8 mouse cellular contexts compared by ENCODE assay signal in genomic region chr9:55023902-55024583, GRCm38 (mm10). TPM values are rescaled to one million over a fixed set of nuclear protein-coding genes. Genes with fewer than 3 reads are reported as not detected.
A peak's percentile ranks its signal among the peaks of the same experiment; 100 is the strongest.
DNase-seq lines count a peak whose midpoint lies in the region; ATAC-seq and TF ChIP-seq lines count a peak whose summit lies in the region.

No protein-coding gene starts in this region.

- no peaks in the 10 kb centered on the region for H3K36me3 ChIP-seq in heart, embryonic 11.5 days (ENCODE audit: control insufficient read depth, insufficient read depth, low read length)
- H3K36me3 ChIP-seq in testis, adult 2 months (ENCODE audit: control insufficient read depth, insufficient read depth, low read length): no peaks in the 10 kb centered on the region

- no peak overlapping the region for H3K4me3 ChIP-seq in heart, embryonic 11.5 days (ENCODE audit: low read depth, low read length)
- H3K4me3 ChIP-seq in bone marrow, adult 2 months (replicated peaks; ENCODE audit: control insufficient read depth, low read depth, low read length): no peak overlapping the region
- H3K4me3 ChIP-seq in embryonic fibroblast, embryonic 13.5 days (ENCODE audit: insufficient read depth, low read length): no peak overlapping the region
- H3K4me3 ChIP-seq in testis, adult 2 months (ENCODE audit: control insufficient read depth, low read depth, low read length): no peak overlapping the region

- TF ChIP-seq CTCF in bone marrow, adult 2 months (IDR thresholded peaks at IDR 0.05; ENCODE audit: control insufficient read depth, insufficient read depth, low read length): peak; percentile 65
- TF ChIP-seq CTCF in embryonic fibroblast, embryonic 13.5 days (IDR thresholded peaks at IDR 0.05; ENCODE audit: borderline replicate concordance, insufficient read depth, low read length): peak; percentile 48; the same call in 1 of the 2 replicates
- TF ChIP-seq CTCF in testis, adult 2 months (IDR thresholded peaks at IDR 0.05; ENCODE audit: control insufficient read depth, insufficient read depth, insufficient replicate concordance, low read depth, low read length): peak; percentile 61; the same call in 1 of the 2 replicates

- H3K4me2 ChIP-seq in heart, embryonic 11.5 days: no peak overlapping the region

- ATAC-seq in heart, embryonic 11.5 days (replicated peaks; ENCODE audit: insufficient number of reproducible peaks, low FRiP score, low TSS enrichment): no peak
- peak; percentile 74 for ATAC-seq in monocyte, adult 5-6 weeks (replicated peaks; ENCODE audit: insufficient number of reproducible peaks, low FRiP score, low TSS enrichment, poor library complexity, severe bottlenecking)

- peak; percentile 95 for DNase-seq in heart, adult 11 months
- peak; percentile 88 for DNase-seq in heart, postnatal 4 days
- DNase-seq in left cerebral cortex, adult 18-20 months (ENCODE audit: low spot score in 2 of 2): peak; percentile 82 to 85

- no peak overlapping the region for H3K27ac ChIP-seq in heart, embryonic 11.5 days (ENCODE audit: low read depth, low read length)
- H3K27ac ChIP-seq in bone marrow, adult 2 months (ENCODE audit: control insufficient read depth, insufficient read depth, low read depth, low read length, poor library complexity): no peak overlapping the region; the same call in 1 of the 2 replicates
- no peak overlapping the region for H3K27ac ChIP-seq in embryonic fibroblast, embryonic 13.5 days (ENCODE audit: insufficient read depth, low read length)
- no peak overlapping the region for H3K27ac ChIP-seq in testis, adult 2 months (ENCODE audit: control insufficient read depth, insufficient read depth, low read depth, low read length)

- WGBS in heart, embryonic 11.5 days (ENCODE audit: insufficient replicate concordance): 32% methylated on average over 13 of the region's 13 CpGs
- WGBS in bone marrow, adult 2 months: 43% methylated on average over 13 of the region's 13 CpGs

- H3K27me3 ChIP-seq in heart, embryonic 11.5 days (ENCODE audit: control insufficient read depth, insufficient read depth, low read length): peaks cover 43% of the 10 kb centered on the region
- peaks cover 2% of the 10 kb centered on the region for H3K27me3 ChIP-seq in testis, adult 2 months (ENCODE audit: control insufficient read depth, insufficient read depth, low read length)

- TF ChIP-seq POLR2A in bone marrow, adult 2 months (IDR thresholded peaks at IDR 0.05; ENCODE audit: borderline replicate concordance, control insufficient read depth, low read depth, low read length): no peak
- TF ChIP-seq POLR2A in embryonic fibroblast, embryonic 13.5 days (IDR thresholded peaks at IDR 0.05; ENCODE audit: low read depth, low read length): no peak
- TF ChIP-seq POLR2A in testis, adult 2 months (IDR thresholded peaks at IDR 0.05; ENCODE audit: control insufficient read depth, low read depth, low read length): no peak

- no peak overlapping the region for H3K9ac ChIP-seq in heart, embryonic 11.5 days (ENCODE audit: low read depth, low read length)

- H3K4me1 ChIP-seq in heart, embryonic 11.5 days (ENCODE audit: control insufficient read depth, insufficient read depth, low read length): peaks cover 3% of the 10 kb centered on the region; the same call in 1 of the 2 replicates
- H3K4me1 ChIP-seq in bone marrow, adult 2 months (ENCODE audit: control insufficient read depth, insufficient read depth, low read length): no peaks in the 10 kb centered on the region
- no peaks in the 10 kb centered on the region for H3K4me1 ChIP-seq in embryonic fibroblast, embryonic 13.5 days (ENCODE audit: control insufficient read depth, insufficient read depth, low read length)
- peaks cover 9% of the 10 kb centered on the region for H3K4me1 ChIP-seq in testis, adult 2 months (ENCODE audit: control insufficient read depth, insufficient read depth, low read length)

- H3K9me3 ChIP-seq in heart, embryonic 11.5 days (replicated peaks; ENCODE audit: control insufficient read depth, low read length): no peaks in the 10 kb centered on the region

RNA-seq across cellular contexts. Expression of gene Chrna3, which starts 2.3 kb away (rescaled TPM):
- 0.11 and 0.27 TPM in 2 replicates for polyA plus RNA-seq in heart, embryonic 11.5 days (2014; fragmentation: Nextera tagmentation; extraction: Ambion mirVana)
- not detected in 2 replicates for polyA plus RNA-seq in bone marrow, adult 2 months (2011; ENCODE audit: insufficient read depth, insufficient read length, low replicate concordance, missing spikeins)
- not detected in 2 replicates for polyA plus RNA-seq in embryonic fibroblast, embryonic 13.5 days (2011; ENCODE audit: insufficient read length, low read depth, missing spikeins)
- under 1 TPM; 0.07 to 0.12 TPM for total RNA-seq in heart, postnatal 4 days (2021)
- total RNA-seq in left cerebral cortex, adult 18-20 months (2021): under 1 TPM; 0.28 to 0.30 TPM
- not detected in 3 replicates for total RNA-seq in monocyte, adult 5-6 weeks (2017)
- 0.05 and 0.06 TPM in 2 replicates for polyA plus RNA-seq in testis, adult 2 months (2012; rRNA removed)

RNA-seq across cellular contexts. Expression of gene Chrnb4, which starts 24.5 kb away (rescaled TPM):
- polyA plus RNA-seq in heart, embryonic 11.5 days (2014; fragmentation: Nextera tagmentation; extraction: Ambion mirVana): 0.40 and 0.70 TPM in 2 replicates
- not detected in 2 replicates for polyA plus RNA-seq in bone marrow, adult 2 months (2011; ENCODE audit: insufficient read depth, insufficient read length, low replicate concordance, missing spikeins)
- not detected in 2 replicates for polyA plus RNA-seq in embryonic fibroblast, embryonic 13.5 days (2011; ENCODE audit: insufficient read length, low read depth, missing spikeins)
- total RNA-seq in heart, postnatal 4 days (2021): under 1 TPM in 1 of 2 experiments, not detected in 1; 0.09 TPM
- total RNA-seq in left cerebral cortex, adult 18-20 months (2021): under 1 TPM; 0.09 to 0.28 TPM
- total RNA-seq in monocyte, adult 5-6 weeks (2017): 0.32 TPM in 1 of 3 replicates, not detected in the others
- 1.7 and 2.0 TPM in 2 replicates for polyA plus RNA-seq in testis, adult 2 months (2012; rRNA removed)

RNA-seq across cellular contexts. Expression of gene Chrna5, which starts 43.4 kb away (rescaled TPM):
- polyA plus RNA-seq in heart, embryonic 11.5 days (2014; fragmentation: Nextera tagmentation; extraction: Ambion mirVana): 0.17 TPM in 1 of 2 replicates, not detected in the other
- not detected in 2 replicates for polyA plus RNA-seq in bone marrow, adult 2 months (2011; ENCODE audit: insufficient read depth, insufficient read length, low replicate concordance, missing spikeins)
- polyA plus RNA-seq in embryonic fibroblast, embryonic 13.5 days (2011; ENCODE audit: insufficient read length, low read depth, missing spikeins): not detected in 2 replicates
- total RNA-seq in heart, postnatal 4 days (2021): not detected
- 1 to 10 TPM; 3.4 to 3.9 TPM for total RNA-seq in left cerebral cortex, adult 18-20 months (2021)
- not detected in 3 replicates for total RNA-seq in monocyte, adult 5-6 weeks (2017)
- polyA plus RNA-seq in testis, adult 2 months (2012; rRNA removed): 6.7 and 9.2 TPM in 2 replicates
